Mouse (Mus musculus): ENCODE results near the gene Atg9a.
"Not testable (repeated sequence)": the region's sequence is repeated elsewhere in the genome, so short reads cannot be mapped to it uniquely, and the experiment has no call there.

Gene Atg9a

GRCm38 (mm10) chr1:75191622-75192402 lies at the start of gene Atg9a, which contains the start of gene Ankzf1:
Gene Atg9a, minus strand, starts transcription at chr1:75192196.
Gene Ankzf1, plus strand, starts transcription at chr1:75192151.
- peak; percentile 97 for DNase-seq (ENCODE audit: low read depth, low spot score)
- Histone ChIP-seq H3K27me3 (ENCODE audit: control insufficient read depth, insufficient read depth, low read length, poor library complexity, severe bottlenecking) (no peaks in the 10 kb centered on the region), H3K36me3 (ENCODE audit: control insufficient read depth, insufficient read depth, low read length, poor library complexity, severe bottlenecking) (peaks cover 2% of the 10 kb centered on the region)

- DNase-seq (ENCODE audit: low read depth, low spot score) = no peak
- Histone ChIP-seq H3K27me3 (ENCODE audit: control insufficient read depth, insufficient read depth, low read length, poor library complexity, severe bottlenecking) (no peaks in the 10 kb centered on the region), H3K36me3 (ENCODE audit: control insufficient read depth, insufficient read depth, low read length, poor library complexity, severe bottlenecking) (peaks cover 2% of the 10 kb centered on the region; the same call in 1 of the 2 replicates)
Observed at GRCm38 (mm10) chr1:75239591-75239990, 47.6 kb upstream of the Atg9a start.

- Histone ChIP-seq H3K27me3 (ENCODE audit: control insufficient read depth, insufficient read depth, low read length, poor library complexity, severe bottlenecking) (no peaks in the 10 kb centered on the region), H3K36me3 (ENCODE audit: control insufficient read depth, insufficient read depth, low read length, poor library complexity, severe bottlenecking) (peaks cover 2% of the 10 kb centered on the region; the same call in 1 of the 2 replicates)
- peak; percentile 96 for DNase-seq (ENCODE audit: low read depth, low spot score)
Observed at GRCm38 (mm10) chr1:75236117-75237050, 44.4 kb upstream of the Atg9a start, which contains the start of gene Dnajb2. Gene Dnajb2, plus strand, starts transcription at chr1:75236406.

GRCm38 (mm10) chr1:75234606-75235005 lies 42.6 kb upstream of the Atg9a start:
- Histone ChIP-seq H3K27me3 (ENCODE audit: control insufficient read depth, insufficient read depth, low read length, poor library complexity, severe bottlenecking) (no peaks in the 10 kb centered on the region), H3K36me3 (ENCODE audit: control insufficient read depth, insufficient read depth, low read length, poor library complexity, severe bottlenecking) (peaks cover 2% of the 10 kb centered on the region; the same call in 1 of the 2 replicates)
- peak; percentile 89 for DNase-seq (ENCODE audit: low read depth, low spot score)

- H3K36me3 ChIP-seq (ENCODE audit: control insufficient read depth, insufficient read depth, low read length, poor library complexity, severe bottlenecking); H3K27me3 ChIP-seq (ENCODE audit: control insufficient read depth, insufficient read depth, low read length, poor library complexity, severe bottlenecking); DNase-seq (ENCODE audit: low read depth, low spot score): not testable (repeated sequence)
Observed at GRCm38 (mm10) chr1:75232489-75232888, 40.5 kb upstream of the Atg9a start.

GRCm38 (mm10) chr1:75231664-75232152 lies 39.7 kb upstream of the Atg9a start, which contains the start of gene A630095N17Rik:
Gene A630095N17Rik, minus strand, starts transcription at chr1:75232102.
- Histone ChIP-seq H3K36me3 (ENCODE audit: control insufficient read depth, insufficient read depth, low read length, poor library complexity, severe bottlenecking) (no peaks in the 10 kb centered on the region), H3K27me3 (ENCODE audit: control insufficient read depth, insufficient read depth, low read length, poor library complexity, severe bottlenecking) (no peaks in the 10 kb centered on the region)
- no peak for DNase-seq (ENCODE audit: low read depth, low spot score)

- DNase-seq (ENCODE audit: low read depth, low spot score) = no peak
- H3K36me3 ChIP-seq (ENCODE audit: control insufficient read depth, insufficient read depth, low read length, poor library complexity, severe bottlenecking) = no peaks in the 10 kb centered on the region
- no peaks in the 10 kb centered on the region for H3K27me3 ChIP-seq (ENCODE audit: control insufficient read depth, insufficient read depth, low read length, poor library complexity, severe bottlenecking)
Observed at GRCm38 (mm10) chr1:75231224-75231623, 39.2 kb upstream of the Atg9a start.

GRCm38 (mm10) chr1:75230335-75230994 lies 38.5 kb upstream of the Atg9a start:
- no peak for DNase-seq (ENCODE audit: low read depth, low spot score)
- Histone ChIP-seq H3K36me3 (ENCODE audit: control insufficient read depth, insufficient read depth, low read length, poor library complexity, severe bottlenecking) (no peaks in the 10 kb centered on the region), H3K27me3 (ENCODE audit: control insufficient read depth, insufficient read depth, low read length, poor library complexity, severe bottlenecking) (no peaks in the 10 kb centered on the region)

GRCm38 (mm10) chr1:75229158-75229557 lies 37.2 kb upstream of the Atg9a start:
- DNase-seq (ENCODE audit: low read depth, low spot score) = no peak
- Histone ChIP-seq H3K27me3 (ENCODE audit: control insufficient read depth, insufficient read depth, low read length, poor library complexity, severe bottlenecking) (no peaks in the 10 kb centered on the region), H3K36me3 (ENCODE audit: control insufficient read depth, insufficient read depth, low read length, poor library complexity, severe bottlenecking) (no peaks in the 10 kb centered on the region)

- no peaks in the 10 kb centered on the region for H3K36me3 ChIP-seq (ENCODE audit: control insufficient read depth, insufficient read depth, low read length, poor library complexity, severe bottlenecking)
- H3K27me3 ChIP-seq (ENCODE audit: control insufficient read depth, insufficient read depth, low read length, poor library complexity, severe bottlenecking) = no peaks in the 10 kb centered on the region
- DNase-seq (ENCODE audit: low read depth, low spot score) = no peak
Observed at GRCm38 (mm10) chr1:75227653-75228052, 35.7 kb upstream of the Atg9a start.

GRCm38 (mm10) chr1:75226138-75226537 lies 34.1 kb upstream of the Atg9a start:
- DNase-seq (ENCODE audit: low read depth, low spot score) = no peak
- H3K36me3 ChIP-seq (ENCODE audit: control insufficient read depth, insufficient read depth, low read length, poor library complexity, severe bottlenecking) = no peaks in the 10 kb centered on the region
- no peaks in the 10 kb centered on the region for H3K27me3 ChIP-seq (ENCODE audit: control insufficient read depth, insufficient read depth, low read length, poor library complexity, severe bottlenecking)

- no peaks in the 10 kb centered on the region for H3K36me3 ChIP-seq (ENCODE audit: control insufficient read depth, insufficient read depth, low read length, poor library complexity, severe bottlenecking)
- no peak for DNase-seq (ENCODE audit: low read depth, low spot score)
- no peaks in the 10 kb centered on the region for H3K27me3 ChIP-seq (ENCODE audit: control insufficient read depth, insufficient read depth, low read length, poor library complexity, severe bottlenecking)
Observed at GRCm38 (mm10) chr1:75225473-75225872, 33.5 kb upstream of the Atg9a start.

GRCm38 (mm10) chr1:75223532-75223931 lies 31.5 kb upstream of the Atg9a start:
- no peaks in the 10 kb centered on the region for H3K36me3 ChIP-seq (ENCODE audit: control insufficient read depth, insufficient read depth, low read length, poor library complexity, severe bottlenecking)
- DNase-seq (ENCODE audit: low read depth, low spot score) = peak; percentile 42
- no peaks in the 10 kb centered on the region for H3K27me3 ChIP-seq (ENCODE audit: control insufficient read depth, insufficient read depth, low read length, poor library complexity, severe bottlenecking)

- no peaks in the 10 kb centered on the region for H3K36me3 ChIP-seq (ENCODE audit: control insufficient read depth, insufficient read depth, low read length, poor library complexity, severe bottlenecking)
- DNase-seq (ENCODE audit: low read depth, low spot score) = no peak
- no peaks in the 10 kb centered on the region for H3K27me3 ChIP-seq (ENCODE audit: control insufficient read depth, insufficient read depth, low read length, poor library complexity, severe bottlenecking)
Observed at GRCm38 (mm10) chr1:75222926-75223325, 30.9 kb upstream of the Atg9a start.
